Mouse (Mus musculus) cerebellum, adult 2 months (tissue): ENCODE results near the gene Lrrc46.

Experiments used
- CTCF ChIP-seq: fragments of 200-500 bp; IDR thresholded peaks from 2 replicates; pipeline ENCODE4 v1.5.1; 2011; ENCODE audit warnings: low read depth, mild to moderate bottlenecking, control low read depth, low read length, moderate library complexity, borderline replicate concordance; ENCODE audit not compliant: insufficient read depth
- POLR2A ChIP-seq: fragments of 200-500 bp; IDR thresholded peaks from 2 replicates; pipeline ENCODE4 v1.6.1; 2011; ENCODE audit warnings: low read length, control low read depth, borderline replicate concordance; ENCODE audit not compliant: insufficient read depth

GRCm38 (mm10) chr11:97074235-97074634, 33.0 kb upstream of the Lrrc46 start:
- TF ChIP-seq CTCF = no peak
- TF ChIP-seq POLR2A = no peak
